Mouse (Mus musculus): Measurements from ENCODE around the gene Rnf135.

DNA sequence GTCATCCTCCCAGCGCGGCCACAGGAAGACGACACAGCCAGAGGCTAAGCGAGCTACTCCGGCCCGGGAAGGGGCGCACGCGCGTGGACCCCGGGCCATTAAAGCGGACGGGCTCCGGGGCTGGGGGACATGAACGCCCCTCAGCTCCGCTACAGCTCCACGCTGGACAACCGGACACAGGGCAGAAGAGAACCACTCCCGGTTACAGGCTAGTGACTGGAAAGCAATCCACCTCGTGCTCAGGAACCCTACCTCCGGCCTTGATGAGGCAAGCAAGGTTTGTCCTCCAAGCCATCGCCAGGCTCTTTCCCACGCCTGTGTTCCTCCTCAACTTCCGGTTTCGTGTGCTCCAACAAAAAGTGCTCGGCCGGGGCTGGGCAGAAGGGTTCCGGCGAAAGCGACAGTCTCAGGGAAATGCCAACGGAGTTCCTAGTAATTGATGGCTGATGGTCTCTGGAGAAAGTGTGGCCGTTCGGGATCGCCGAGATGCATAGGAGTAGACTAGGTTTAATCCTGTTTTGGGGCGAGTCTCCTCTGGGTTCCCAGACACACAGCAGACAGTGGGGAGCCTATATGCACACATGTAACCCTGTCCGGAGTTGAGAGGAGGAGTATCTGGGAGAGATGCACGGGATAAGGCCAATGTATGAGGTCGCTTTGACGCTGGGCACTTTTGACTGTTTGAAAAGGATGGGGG is 41.7 kb upstream of the Rnf135 start, which contains the start of gene Tefm:
- TF ChIP-seq CTCF (IDR thresholded peaks at IDR 0.05; ENCODE audit: low read depth, low read length) (no peak), TAL1 (conservative IDR thresholded peaks at IDR 0.05; ENCODE audit: low read depth, low read length) (no peak), POLR2AphosphoS5 (IDR thresholded peaks at IDR 0.05; ENCODE audit: insufficient replicate concordance, low read depth, low read length) (no peak)

Measured in G1E (cell line).